Mouse (Mus musculus): ENCODE results near the gene Ifna1. TPM values are rescaled to one million over a fixed set of nuclear protein-coding genes. Genes with fewer than 3 reads are reported as not detected.

The Ifna1 gene
- total and polyA plus RNA-seq, 3 experiments = not detected

Other genes with a start within 250 kb of the Ifna1 start
Only the 20 nearest of the 28 such genes appear.
- gene Gm13271, start 95.2 kb upstream of the Ifna1 start, total RNA-seq (2012; rRNA removed) = not detected in 2 replicates
- not detected in 2 replicates for gene Gm13271, start 95.2 kb upstream of the Ifna1 start, total RNA-seq (2014; rRNA removed)
- gene Gm13271, start 95.2 kb upstream of the Ifna1 start, polyA plus RNA-seq (2012; ENCODE audit: insufficient read length, low read depth) = not detected in 2 replicates
- gene Gm13283, start 90.0 kb upstream of the Ifna1 start, total RNA-seq (2012; rRNA removed) = not detected in 2 replicates
- not detected in 2 replicates for gene Gm13283, start 90.0 kb upstream of the Ifna1 start, total RNA-seq (2014; rRNA removed)
- not detected in 2 replicates for gene Gm13283, start 90.0 kb upstream of the Ifna1 start, polyA plus RNA-seq (2012; ENCODE audit: insufficient read length, low read depth)
- not detected in 2 replicates for gene Gm13290, start 76.3 kb upstream of the Ifna1 start, total RNA-seq (2012; rRNA removed)
- not detected in 2 replicates for gene Gm13290, start 76.3 kb upstream of the Ifna1 start, total RNA-seq (2014; rRNA removed)
- not detected in 2 replicates for gene Gm13290, start 76.3 kb upstream of the Ifna1 start, polyA plus RNA-seq (2012; ENCODE audit: insufficient read length, low read depth)
- not detected in 2 replicates for gene Gm13289, start 73.2 kb upstream of the Ifna1 start, total RNA-seq (2012; rRNA removed)
- not detected in 2 replicates for gene Gm13289, start 73.2 kb upstream of the Ifna1 start, total RNA-seq (2014; rRNA removed)
- not detected in 2 replicates for gene Gm13289, start 73.2 kb upstream of the Ifna1 start, polyA plus RNA-seq (2012; ENCODE audit: insufficient read length, low read depth)
- gene Gm13272, start 70.2 kb upstream of the Ifna1 start, total RNA-seq (2012; rRNA removed) = not detected in 2 replicates
- not detected in 2 replicates for gene Gm13272, start 70.2 kb upstream of the Ifna1 start, total RNA-seq (2014; rRNA removed)
- not detected in 2 replicates for gene Gm13272, start 70.2 kb upstream of the Ifna1 start, polyA plus RNA-seq (2012; ENCODE audit: insufficient read length, low read depth)
- gene Ifnz, start 68.0 kb upstream of the Ifna1 start, total RNA-seq (2012; rRNA removed) = not detected in 2 replicates
- gene Ifnz, start 68.0 kb upstream of the Ifna1 start, total RNA-seq (2014; rRNA removed) = not detected in 2 replicates
- not detected in 2 replicates for gene Ifnz, start 68.0 kb upstream of the Ifna1 start, polyA plus RNA-seq (2012; ENCODE audit: insufficient read length, low read depth)
- not detected in 2 replicates for gene Gm13276, start 64.4 kb upstream of the Ifna1 start, total RNA-seq (2012; rRNA removed)
- not detected in 2 replicates for gene Gm13276, start 64.4 kb upstream of the Ifna1 start, total RNA-seq (2014; rRNA removed)
- gene Gm13276, start 64.4 kb upstream of the Ifna1 start, polyA plus RNA-seq (2012; ENCODE audit: insufficient read length, low read depth) = not detected in 2 replicates
- not detected in 2 replicates for gene Gm13277, start 61.5 kb upstream of the Ifna1 start, total RNA-seq (2012; rRNA removed)
- not detected in 2 replicates for gene Gm13277, start 61.5 kb upstream of the Ifna1 start, total RNA-seq (2014; rRNA removed)
- not detected in 2 replicates for gene Gm13277, start 61.5 kb upstream of the Ifna1 start, polyA plus RNA-seq (2012; ENCODE audit: insufficient read length, low read depth)
- not detected in 2 replicates for gene Gm13278, start 58.5 kb upstream of the Ifna1 start, total RNA-seq (2012; rRNA removed)
- not detected in 2 replicates for gene Gm13278, start 58.5 kb upstream of the Ifna1 start, total RNA-seq (2014; rRNA removed)
- gene Gm13278, start 58.5 kb upstream of the Ifna1 start, polyA plus RNA-seq (2012; ENCODE audit: insufficient read length, low read depth) = not detected in 2 replicates
- not detected in 2 replicates for gene Gm13275, start 55.6 kb upstream of the Ifna1 start, total RNA-seq (2012; rRNA removed)
- gene Gm13275, start 55.6 kb upstream of the Ifna1 start, total RNA-seq (2014; rRNA removed) = not detected in 2 replicates
- not detected in 2 replicates for gene Gm13275, start 55.6 kb upstream of the Ifna1 start, polyA plus RNA-seq (2012; ENCODE audit: insufficient read length, low read depth)
- not detected in 2 replicates for gene Gm13279, start 52.7 kb upstream of the Ifna1 start, total RNA-seq (2012; rRNA removed)
- gene Gm13279, start 52.7 kb upstream of the Ifna1 start, total RNA-seq (2014; rRNA removed) = not detected in 2 replicates
- not detected in 2 replicates for gene Gm13279, start 52.7 kb upstream of the Ifna1 start, polyA plus RNA-seq (2012; ENCODE audit: insufficient read length, low read depth)
- gene Gm13285, start 50.4 kb upstream of the Ifna1 start, total RNA-seq (2012; rRNA removed) = not detected in 2 replicates
- gene Gm13285, start 50.4 kb upstream of the Ifna1 start, total RNA-seq (2014; rRNA removed) = not detected in 2 replicates
- not detected in 2 replicates for gene Gm13285, start 50.4 kb upstream of the Ifna1 start, polyA plus RNA-seq (2012; ENCODE audit: insufficient read length, low read depth)
- not detected in 2 replicates for gene Gm13287, start 46.8 kb upstream of the Ifna1 start, total RNA-seq (2012; rRNA removed)
- not detected in 2 replicates for gene Gm13287, start 46.8 kb upstream of the Ifna1 start, total RNA-seq (2014; rRNA removed)
- not detected in 2 replicates for gene Gm13287, start 46.8 kb upstream of the Ifna1 start, polyA plus RNA-seq (2012; ENCODE audit: insufficient read length, low read depth)
- gene Gm13288, start 44.6 kb upstream of the Ifna1 start, total RNA-seq (2012; rRNA removed) = not detected in 2 replicates
- not detected in 2 replicates for gene Gm13288, start 44.6 kb upstream of the Ifna1 start, total RNA-seq (2014; rRNA removed)
- gene Gm13288, start 44.6 kb upstream of the Ifna1 start, polyA plus RNA-seq (2012; ENCODE audit: insufficient read length, low read depth) = not detected in 2 replicates
- gene Ifna7, start 33.9 kb upstream of the Ifna1 start, total RNA-seq (2012; rRNA removed) = not detected in 2 replicates
- gene Ifna7, start 33.9 kb upstream of the Ifna1 start, total RNA-seq (2014; rRNA removed) = not detected in 2 replicates
- gene Ifna7, start 33.9 kb upstream of the Ifna1 start, polyA plus RNA-seq (2012; ENCODE audit: insufficient read length, low read depth) = not detected in 2 replicates
- not detected in 2 replicates for gene Ifna11, start 30.1 kb upstream of the Ifna1 start, total RNA-seq (2012; rRNA removed)
- gene Ifna11, start 30.1 kb upstream of the Ifna1 start, total RNA-seq (2014; rRNA removed) = not detected in 2 replicates
- not detected in 2 replicates for gene Ifna11, start 30.1 kb upstream of the Ifna1 start, polyA plus RNA-seq (2012; ENCODE audit: insufficient read length, low read depth)
- gene Ifna6, start 22.7 kb upstream of the Ifna1 start, total RNA-seq (2012; rRNA removed) = not detected in 2 replicates
- gene Ifna6, start 22.7 kb upstream of the Ifna1 start, total RNA-seq (2014; rRNA removed) = not detected in 2 replicates
- gene Ifna6, start 22.7 kb upstream of the Ifna1 start, polyA plus RNA-seq (2012; ENCODE audit: insufficient read length, low read depth) = not detected in 2 replicates
- not detected in 2 replicates for gene Ifna5, start 14.6 kb upstream of the Ifna1 start, total RNA-seq (2012; rRNA removed)
- gene Ifna5, start 14.6 kb upstream of the Ifna1 start, total RNA-seq (2014; rRNA removed) = not detected in 2 replicates
- gene Ifna5, start 14.6 kb upstream of the Ifna1 start, polyA plus RNA-seq (2012; ENCODE audit: insufficient read length, low read depth) = not detected in 2 replicates
- gene Ifna4, start 8.2 kb upstream of the Ifna1 start, total RNA-seq (2012; rRNA removed) = not detected in 2 replicates
- not detected in 2 replicates for gene Ifna4, start 8.2 kb upstream of the Ifna1 start, total RNA-seq (2014; rRNA removed)
- not detected in 2 replicates for gene Ifna4, start 8.2 kb upstream of the Ifna1 start, polyA plus RNA-seq (2012; ENCODE audit: insufficient read length, low read depth)
- not detected in 2 replicates for gene Ifne, start 30.1 kb downstream of the Ifna1 start, total RNA-seq (2012; rRNA removed)
- not detected in 2 replicates for gene Ifne, start 30.1 kb downstream of the Ifna1 start, total RNA-seq (2014; rRNA removed)
- not detected in 2 replicates for gene Ifne, start 30.1 kb downstream of the Ifna1 start, polyA plus RNA-seq (2012; ENCODE audit: insufficient read length, low read depth)

All from CH12.LX (cell line).